Mouse (Mus musculus) left cerebral cortex, postnatal 10 days (tissue): ENCODE results near the gene Tpcn2. TPM values are rescaled to one million over a fixed set of nuclear protein-coding genes. Genes with fewer than 3 reads are reported as not detected.

Experiments used
- DNase-seq, 2 experiments: peaks; one replicate each; pipeline ENCODE4 v3.0.0; 2021 to 2022; ENCODE audit warnings: low spot score in 2 of 2, mixed read lengths in 1 of 2; ENCODE audit errors: extremely low spot score in 1 of 2
- intact Hi-C: fragments of 180-260 bp; cut with DNase I; formaldehyde crosslinking; loops from one replicate; pipeline ENCODE4 v1.15.1; 2025
- total RNA-seq, 2 experiments: library from RNA; stranded (reverse); gene quantifications; 2 replicates each; pipeline ENCODE4 v1.2.3; 2021

Gene Tpcn2
- total RNA-seq, 2 experiments from 2014 or later, result 4.1 to 4.5 TPM

DNA sequence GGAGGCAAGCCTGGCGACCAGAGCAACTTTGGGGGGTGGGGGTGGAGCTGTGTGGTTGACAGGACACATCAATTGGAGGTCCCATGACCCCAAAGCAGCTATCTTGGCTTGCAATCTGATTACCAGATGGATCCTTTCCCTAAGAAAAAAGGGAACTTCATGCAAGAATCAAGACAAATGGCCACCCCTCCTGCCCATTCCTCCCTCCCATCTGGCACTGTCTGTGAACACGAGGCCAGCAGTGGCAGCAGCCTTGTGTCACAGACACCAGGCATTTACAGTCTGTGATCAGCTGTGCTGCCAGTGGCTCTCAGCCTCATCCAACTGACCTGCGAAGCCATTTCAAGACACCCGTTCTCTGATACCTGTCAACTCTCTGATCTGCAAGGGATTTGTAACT lies 101.4 kb downstream of the Tpcn2 start:
- intact Hi-C loops, result no loop called here
- no peak for DNase-seq

DNA sequence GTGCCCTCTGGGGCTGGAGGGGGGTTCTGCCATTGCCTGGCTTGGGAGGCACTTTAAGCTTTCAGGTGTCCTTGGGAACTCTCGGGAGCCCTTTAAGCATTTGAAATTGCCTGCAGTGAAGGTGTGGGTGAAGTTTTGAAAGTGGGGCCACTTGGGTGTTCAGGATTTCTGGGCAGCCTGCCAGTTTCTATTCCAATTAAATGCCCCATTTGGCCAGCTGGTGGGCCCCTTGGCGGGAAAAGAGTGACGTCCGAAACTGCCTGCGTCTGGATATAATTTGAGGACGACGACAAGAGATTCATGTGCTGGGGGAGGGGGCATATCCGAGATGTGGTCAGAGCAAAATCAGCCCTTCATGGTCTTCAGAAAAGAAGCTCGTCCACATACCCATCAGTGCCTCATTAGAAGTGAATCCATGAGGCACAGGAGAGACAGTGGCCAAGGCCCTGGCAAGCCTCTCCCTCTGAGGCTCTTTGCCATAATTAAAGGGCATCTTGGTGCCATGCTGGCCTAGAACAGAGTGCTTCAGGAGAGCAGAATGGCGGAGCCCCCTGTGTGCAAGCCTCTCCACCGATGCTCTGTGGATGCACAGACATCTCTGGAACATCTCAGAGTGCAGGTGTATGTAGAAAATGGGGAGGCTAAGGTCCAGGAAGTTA lies 102.3 kb downstream of the Tpcn2 start:
- intact Hi-C loops, result no loop called here
- peak in 1 of 2 experiments; percentile 53 for DNase-seq

DNA sequence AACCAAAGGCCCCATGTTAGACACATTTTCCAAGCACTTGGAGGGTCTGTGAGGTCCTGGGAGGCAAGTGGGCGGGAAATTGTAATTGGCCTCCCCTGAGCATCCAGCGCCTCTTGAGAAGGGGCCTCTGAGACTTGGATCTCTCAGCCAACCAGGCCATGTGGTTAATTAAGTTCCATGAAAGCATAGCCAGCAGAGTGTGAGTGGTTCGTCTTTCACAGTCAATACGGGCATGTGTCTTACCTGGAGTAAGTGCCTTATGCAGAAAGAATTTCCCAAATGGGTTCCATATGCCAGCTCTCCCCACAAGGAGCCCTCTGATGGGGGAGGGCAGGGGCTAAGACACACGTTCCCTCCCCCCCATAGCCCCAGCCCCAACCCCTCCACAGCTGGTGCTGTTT lies 104.1 kb downstream of the Tpcn2 start:
- intact Hi-C loops, result no loop called here
- no peak for DNase-seq

DNA sequence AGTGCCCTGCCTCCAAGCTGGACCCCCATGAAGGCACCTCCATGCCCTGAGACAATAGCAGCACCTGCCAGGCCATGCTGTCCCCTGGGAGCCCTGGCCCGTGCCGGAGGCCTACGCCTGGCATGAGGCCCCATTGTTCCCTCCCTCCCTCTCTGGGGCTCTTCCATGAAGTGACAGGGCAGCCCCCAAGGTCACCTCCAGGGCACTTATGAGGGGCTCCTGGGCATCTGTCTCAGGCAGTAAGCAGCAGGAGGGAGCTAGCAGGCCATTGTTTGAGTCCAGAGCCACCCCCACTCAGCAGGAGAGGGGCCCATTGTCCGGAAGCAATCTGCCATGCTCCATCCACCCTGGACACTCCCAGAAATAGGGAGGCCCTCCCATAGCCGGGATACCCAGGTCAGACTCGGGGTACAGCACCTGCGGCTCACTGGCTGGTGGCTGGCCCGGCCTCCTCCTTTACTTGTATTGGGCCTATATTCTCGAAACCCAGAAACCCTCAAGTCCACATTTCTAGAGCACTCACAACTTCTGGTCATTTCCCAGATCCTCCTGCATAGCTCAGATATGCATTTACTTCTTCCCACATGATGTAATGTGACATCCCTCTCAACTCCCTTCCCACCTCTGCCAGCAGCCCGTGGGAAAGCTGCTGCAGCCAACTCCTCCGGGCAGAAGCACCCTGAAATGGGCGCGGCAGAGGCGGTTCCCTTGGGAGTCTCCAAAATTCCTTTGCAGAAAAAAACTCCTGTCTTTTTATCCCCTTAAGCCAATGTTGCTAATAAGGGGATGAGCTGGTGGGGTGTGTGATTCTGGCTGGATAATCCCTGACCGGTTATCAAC lies 106.8 kb downstream of the Tpcn2 start:
- no peak for DNase-seq
- intact Hi-C loops, result no loop called here

DNA sequence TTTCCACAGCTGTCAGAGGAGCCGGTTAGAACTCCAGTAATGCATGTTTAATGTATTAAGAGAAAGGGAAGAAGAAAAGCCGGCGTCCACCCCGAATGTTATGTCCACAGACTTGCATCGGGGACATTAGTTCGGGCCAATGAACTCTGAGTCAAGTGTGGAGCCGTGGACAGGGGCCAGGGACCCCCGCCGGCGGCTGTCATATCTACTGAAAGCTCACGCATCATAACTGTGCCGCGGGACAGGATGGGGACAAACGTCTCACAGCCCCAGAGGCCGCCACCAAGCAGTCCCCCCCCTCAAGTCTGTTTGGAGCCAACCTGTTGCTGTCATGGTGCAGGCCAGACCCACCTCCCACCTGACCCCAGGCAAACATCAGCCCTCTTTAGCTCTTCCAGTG lies 110.2 kb downstream of the Tpcn2 start:
- intact Hi-C loops, result no loop called here
- DNase-seq, result no peak

DNA sequence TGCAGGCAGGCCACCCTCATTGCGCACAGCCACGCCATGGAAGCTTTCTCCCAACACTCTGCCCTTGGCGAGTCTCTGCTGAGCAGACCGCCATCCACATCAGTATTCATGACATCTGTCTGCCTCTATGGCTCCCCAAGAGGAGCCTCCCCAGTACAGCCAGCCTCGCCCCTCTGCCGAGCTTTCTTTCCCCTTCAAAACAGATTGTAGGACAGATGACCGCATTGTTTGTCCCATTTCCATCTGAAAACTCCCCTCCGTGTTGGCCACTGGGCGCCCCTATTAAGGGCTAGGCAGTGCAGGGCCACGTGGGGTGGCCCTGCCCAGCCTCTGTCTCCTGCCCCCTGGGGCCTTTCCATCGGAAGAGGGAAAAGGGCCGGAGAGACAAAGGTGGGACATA lies 110.7 kb downstream of the Tpcn2 start:
- intact Hi-C loops, result no loop called here
- no peak for DNase-seq

DNA sequence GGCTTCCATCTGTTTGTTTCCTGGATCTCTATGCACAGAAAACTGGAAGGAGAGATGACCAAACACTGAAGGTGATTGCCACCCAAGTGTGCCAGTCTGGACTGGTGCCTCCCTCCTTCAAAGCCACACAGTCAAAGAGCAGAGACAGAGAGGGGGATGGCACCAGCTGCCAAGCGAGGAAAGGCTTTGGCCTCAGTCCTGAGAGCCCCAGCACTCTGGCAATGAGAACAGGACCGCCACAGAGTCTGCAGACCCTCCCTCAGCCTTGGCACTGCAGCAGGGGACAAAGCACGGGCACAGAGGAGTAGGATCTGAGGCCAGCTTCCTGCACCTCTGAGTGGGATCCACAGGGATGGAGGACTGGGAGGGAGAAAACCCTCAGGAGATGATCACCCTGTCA lies 114.1 kb downstream of the Tpcn2 start:
- intact Hi-C loops, result no loop called here
- no peak for DNase-seq

DNA sequence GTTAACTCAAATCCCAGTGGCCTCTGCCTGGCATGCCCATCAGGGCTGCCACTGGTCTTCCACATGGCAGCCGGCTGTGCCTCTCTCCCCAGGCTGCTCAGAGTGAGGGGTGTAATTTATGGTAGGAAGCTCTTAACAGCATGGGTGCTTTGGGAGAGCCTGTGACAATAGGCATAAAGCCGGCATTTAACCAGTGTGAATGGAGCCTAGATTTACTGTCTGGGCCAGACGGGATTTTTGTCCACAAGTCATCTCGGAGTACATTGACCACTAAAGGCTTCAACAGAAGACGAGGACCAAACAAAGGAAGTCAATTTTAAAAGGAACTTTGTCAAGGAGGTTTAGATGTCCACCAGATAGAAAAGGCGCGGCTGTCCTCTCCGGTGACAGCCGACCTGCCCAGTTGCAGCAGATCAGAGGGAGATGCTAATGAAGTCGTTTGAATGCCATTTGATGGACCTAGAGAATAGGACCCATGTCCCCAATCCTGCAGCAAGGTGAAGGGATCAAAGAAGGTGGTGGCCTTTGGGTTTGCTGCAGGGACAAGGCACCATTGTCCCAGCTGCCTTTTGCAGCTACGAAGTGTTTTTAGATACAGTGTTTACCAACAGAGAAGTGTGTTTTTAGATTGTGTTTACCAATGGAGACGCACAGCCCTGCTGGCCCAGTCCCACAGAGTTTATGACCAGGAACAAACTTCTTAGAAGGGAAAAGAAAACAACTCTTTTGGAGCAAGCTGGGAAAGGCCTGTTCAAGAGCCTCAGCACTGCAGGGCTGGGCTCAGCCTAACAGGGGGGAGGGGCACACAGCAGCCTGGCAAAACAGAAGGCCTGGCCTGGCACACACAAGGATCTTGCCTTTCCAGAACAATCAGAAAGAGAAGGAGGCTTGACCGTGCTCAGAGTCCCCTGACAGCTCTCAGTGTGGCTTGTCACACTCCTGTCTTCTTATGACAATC lies 124.2 kb downstream of the Tpcn2 start:
- peak in 1 of 2 experiments; percentile 59 for DNase-seq
- intact Hi-C loops, result no loop called here

DNA sequence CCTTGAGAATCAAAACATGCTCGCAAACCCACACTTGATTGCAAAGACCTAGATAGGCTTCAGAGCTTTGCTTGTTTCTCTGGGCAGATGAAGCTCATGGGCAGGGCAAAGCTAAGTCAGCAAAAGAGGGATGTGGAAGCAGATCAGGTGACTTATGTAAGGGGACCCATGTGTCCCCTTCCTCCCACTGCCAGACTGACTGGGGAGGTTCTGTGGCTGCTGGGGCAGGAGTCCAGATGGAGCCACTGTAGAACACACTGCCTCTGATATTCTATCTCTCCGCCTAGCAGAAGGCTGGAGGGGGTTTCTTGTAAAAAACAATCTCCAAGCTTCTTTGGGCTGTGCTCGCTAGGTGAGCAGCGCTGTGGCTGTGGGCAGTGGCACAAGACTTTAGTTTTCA lies 128.1 kb downstream of the Tpcn2 start:
- intact Hi-C loops, result no loop called here
- DNase-seq, result no peak

DNA sequence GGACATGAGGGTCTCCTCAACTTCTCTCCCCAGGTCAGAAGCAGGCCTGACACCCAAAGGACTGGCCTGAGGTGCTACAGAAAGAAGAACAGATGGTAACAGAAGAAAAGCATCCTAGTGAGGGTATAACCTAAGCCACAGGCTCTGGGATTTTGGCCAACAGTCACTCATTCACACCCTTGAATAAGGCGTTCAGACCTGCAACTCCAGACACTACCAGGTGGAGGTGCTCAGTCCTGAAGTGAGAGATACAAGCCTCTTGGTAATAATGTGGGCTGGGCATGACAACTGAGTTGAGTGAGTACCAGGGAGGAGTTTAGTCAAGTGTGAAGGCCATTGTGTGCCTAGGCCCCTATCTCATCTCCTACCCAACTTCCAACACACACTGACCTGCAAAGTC lies 129.7 kb downstream of the Tpcn2 start:
- intact Hi-C loops, result no loop called here
- no peak for DNase-seq

DNA sequence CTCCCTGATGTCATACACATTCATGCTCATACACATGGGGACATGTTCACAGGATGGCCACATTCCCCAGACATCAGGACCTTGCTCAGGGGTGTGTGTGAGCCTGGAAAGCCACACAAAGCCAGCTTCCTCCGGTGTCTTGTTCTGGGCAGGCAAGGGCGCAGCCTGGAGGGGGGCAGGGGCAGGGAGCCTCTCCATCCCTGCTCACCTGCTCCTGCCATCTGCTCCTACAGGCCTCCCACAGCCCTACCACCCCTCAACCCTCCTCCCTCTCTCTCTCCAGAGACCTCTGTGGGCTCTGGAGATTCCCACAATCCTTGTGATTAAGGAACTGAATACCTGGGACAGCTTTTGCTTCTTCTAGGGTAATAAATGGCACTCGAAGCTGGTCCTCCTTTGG lies 132.0 kb downstream of the Tpcn2 start:
- no peak for DNase-seq
- intact Hi-C loops, result no loop called here

DNA sequence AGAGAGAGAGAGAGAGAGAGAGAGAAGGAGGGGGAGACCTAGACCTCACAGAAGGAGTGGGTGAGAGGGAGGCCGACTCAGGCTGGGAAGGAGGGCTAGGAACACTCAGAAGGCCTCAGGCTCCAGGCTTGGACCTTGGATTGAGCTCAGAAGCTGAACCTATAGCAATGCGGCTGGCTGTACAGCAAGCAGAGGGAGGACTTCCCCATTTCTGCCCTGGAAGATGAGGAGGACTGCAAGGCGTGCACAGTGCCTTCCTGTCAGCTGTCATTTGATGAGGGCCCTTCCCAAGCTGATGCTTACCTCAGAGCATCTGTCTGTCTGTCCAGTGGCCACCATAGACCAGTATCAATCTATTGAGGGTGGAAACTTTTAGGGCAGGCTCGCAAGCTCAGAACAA lies 134.9 kb downstream of the Tpcn2 start:
- no peak for DNase-seq
- intact Hi-C loops, result no loop called here

DNA sequence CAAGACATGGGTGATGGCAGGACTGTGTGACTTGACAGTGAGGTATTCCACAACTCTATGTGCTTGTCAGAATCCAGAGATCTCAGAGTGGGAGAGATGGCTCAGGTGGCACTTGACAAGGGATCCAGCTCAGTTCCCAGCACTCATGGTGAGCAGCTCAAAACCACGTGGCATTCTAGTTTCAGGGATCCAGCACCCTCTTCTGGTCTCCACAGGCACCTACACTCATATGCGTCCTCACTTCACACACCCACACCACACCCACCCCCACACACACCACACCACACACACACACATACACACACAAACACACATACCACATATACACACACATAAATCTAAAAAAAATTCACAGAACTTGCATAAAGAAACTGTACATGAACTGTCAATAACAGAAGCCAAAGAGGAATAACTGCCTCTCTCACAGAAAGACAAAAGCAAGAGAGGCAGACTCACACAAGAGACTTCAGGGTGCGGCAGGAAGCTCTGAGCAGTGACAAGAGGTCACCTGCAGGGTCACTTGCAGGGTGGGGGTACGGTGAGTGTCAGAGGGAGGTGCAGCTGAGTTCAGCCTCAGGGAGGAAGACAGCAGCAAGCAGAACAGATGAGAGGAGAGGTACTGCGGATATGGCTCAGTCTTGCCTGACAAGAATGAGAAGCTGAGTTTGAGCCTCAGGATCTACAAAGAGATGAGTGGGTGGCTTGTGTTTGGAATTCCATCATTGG lies 135.7 kb downstream of the Tpcn2 start:
- DNase-seq, result no peak
- intact Hi-C loops, result no loop called here

DNA sequence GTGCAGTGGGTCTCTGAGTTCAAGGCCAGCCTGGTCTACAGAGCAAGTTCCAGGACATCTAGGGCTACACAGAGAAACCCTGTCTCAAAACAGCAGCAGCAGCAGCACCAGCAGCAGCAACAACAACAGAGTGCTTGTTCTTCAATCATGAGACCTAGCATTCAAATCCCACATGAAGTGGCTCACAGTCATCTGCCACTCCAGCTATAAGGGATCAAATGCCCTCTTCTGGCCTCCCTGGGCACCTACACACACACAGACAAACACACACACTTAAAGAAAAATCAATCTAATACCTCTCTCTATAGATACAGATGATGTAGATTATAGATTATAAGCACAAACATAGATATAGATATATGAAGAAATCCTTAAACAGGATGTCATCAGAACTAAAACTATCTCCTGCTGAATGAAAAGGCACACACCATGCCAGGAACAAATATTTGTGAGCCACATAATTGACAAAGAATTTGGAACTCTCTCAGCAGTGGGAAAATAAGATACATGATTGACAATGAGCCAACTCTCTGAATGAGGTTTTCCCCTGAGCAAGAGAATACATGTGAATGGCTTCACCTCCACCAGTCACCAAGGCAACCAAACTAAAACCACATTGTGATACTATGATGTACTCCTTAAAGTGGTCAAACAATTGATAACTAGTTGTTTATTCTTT lies 137.4 kb downstream of the Tpcn2 start:
- intact Hi-C loops, result no loop called here
- no peak for DNase-seq

DNA sequence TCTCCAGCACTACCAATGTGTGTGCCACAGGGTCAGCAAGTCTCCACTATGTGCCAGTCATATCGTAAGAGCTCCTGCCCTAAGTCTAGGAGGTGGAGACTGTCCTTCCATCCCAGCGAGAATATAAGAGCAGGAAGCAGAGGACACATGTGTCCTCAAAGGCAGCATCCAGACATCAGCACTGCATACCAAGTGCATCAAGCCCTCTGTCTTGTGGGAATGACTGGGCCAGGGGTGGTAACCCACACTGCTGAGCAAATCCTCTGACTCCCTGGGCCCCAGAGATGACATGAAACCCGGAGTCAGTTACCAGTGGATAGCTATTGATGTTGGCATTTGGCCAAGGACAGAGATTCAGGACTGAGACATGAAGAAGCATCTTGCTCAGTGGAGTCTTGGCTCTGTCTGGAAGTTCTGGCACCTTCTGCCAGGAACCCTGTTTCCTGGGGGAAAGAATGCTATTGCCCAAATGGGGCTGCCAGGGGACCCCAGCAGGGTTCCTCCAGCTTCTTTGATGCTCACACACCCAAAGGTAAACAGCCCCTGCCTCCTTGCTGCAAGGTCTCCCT lies 140.2 kb downstream of the Tpcn2 start:
- intact Hi-C loops, result no loop called here
- DNase-seq, result no peak

DNA sequence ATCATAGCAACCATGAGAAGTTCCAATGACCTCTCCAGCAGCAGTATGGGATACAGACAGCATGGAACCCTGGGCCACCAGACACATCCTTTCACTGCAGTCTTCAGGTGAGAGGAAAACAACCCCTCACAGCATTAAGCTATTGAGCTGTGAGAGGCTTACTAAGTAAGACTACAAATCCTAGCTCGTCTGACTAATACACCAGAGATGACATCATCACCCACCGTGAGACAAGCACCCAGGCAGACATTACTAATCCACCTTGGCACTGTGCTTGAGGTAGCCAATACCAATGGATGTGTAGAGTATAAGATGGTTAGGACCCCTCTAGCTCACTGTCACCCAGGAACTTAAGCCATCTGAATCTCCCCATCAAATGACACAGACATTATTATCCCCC lies 143.2 kb downstream of the Tpcn2 start:
- no peak for DNase-seq

DNA sequence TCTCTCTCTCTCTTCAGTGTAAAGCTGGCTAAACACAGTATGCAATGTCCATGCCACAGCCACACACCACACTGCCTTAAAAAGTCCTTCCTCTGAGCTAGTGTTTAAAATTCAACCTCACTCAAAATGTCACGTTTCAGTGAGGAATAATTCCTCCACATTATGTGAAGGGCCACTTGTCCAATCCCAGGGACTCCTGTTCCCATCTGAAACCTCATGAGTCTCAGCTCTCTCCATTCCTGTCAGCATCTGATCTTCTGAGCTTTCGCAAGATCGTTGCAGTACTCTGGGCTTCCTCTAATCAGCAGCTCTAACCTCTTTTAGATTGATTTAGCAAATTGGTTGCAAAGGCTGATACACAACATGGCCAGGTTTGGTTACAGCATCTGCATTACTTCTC lies 144.2 kb downstream of the Tpcn2 start:
- intact Hi-C loops, result no loop called here

More for the DNA sequence above, 143.2 kb downstream of the Tpcn2 start:
- intact Hi-C loops, result no loop called here

DNA sequence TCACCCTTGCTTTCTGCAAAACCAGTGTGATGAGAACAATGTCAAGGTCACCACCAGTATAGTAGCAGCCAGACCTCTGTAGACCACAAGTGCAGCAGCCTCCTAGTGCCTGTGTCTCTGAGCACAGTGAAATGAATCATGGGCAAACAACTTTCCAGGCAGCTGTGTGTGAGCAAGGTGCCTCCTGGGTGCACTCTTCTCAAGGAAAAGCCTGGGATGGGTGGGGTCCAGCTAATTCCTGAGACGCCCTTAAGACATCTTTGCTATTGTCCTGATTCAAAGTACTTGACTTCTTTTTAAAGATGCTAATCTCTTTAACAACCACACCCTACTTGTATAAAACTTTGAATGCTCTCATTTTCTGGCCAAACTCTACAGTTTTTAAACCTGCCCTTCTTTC lies 144.7 kb downstream of the Tpcn2 start:
- intact Hi-C loops, result no loop called here
- DNase-seq, result no peak

More for the DNA sequence above, 144.2 kb downstream of the Tpcn2 start:
- no peak for DNase-seq
